Mouse (Mus musculus) lung, embryonic 16.5 days (tissue): ENCODE results near the gene Tmcc3. TPM values are rescaled to one million over a fixed set of nuclear protein-coding genes. Genes with fewer than 3 reads are reported as not detected.

ENCODE experiments used
- ATAC-seq: fragments of 200-750 bp; cut with Nextera tagmentation; 2 replicates; pipeline ENCODE4 v1.8.0; 2017; ENCODE audit warnings: low read depth, mild to moderate bottlenecking, moderate library complexity
- H3K27ac ChIP-seq: fragments of 300-500 bp; sonication (generic); 2 replicates; pipeline ENCODE4 v1.5.1; 2014; ENCODE audit warnings: mild to moderate bottlenecking, control low read depth, low read length
- H3K27me3 ChIP-seq: fragments of 300-500 bp; sonication (generic); 2 replicates; pipeline ENCODE4 v1.6.1; 2014; ENCODE audit warnings: low read depth, low read length, mixed read lengths; ENCODE audit not compliant: control insufficient read depth, insufficient read depth
- H3K36me3 ChIP-seq: fragments of 300-500 bp; sonication (generic); 2 replicates; pipeline ENCODE4 v1.6.1; 2014; ENCODE audit warnings: low read length; ENCODE audit not compliant: control insufficient read depth, insufficient read depth
- H3K4me1 ChIP-seq: fragments of 300-500 bp; sonication (generic); replicated peaks from 2 replicates; pipeline ENCODE4 v1.6.1; 2014; ENCODE audit warnings: low read length, mixed read lengths; ENCODE audit not compliant: control insufficient read depth, insufficient read depth
- H3K4me2 ChIP-seq: fragments of 300-500 bp; sonication (generic); 2 replicates; pipeline ENCODE4 v1.6.1; 2014; ENCODE audit warnings: low read depth, low read length, control low read depth
- H3K4me3 ChIP-seq: fragments of 300-500 bp; sonication (generic); 2 replicates; pipeline ENCODE4 v1.5.1; 2014; ENCODE audit warnings: mild to moderate bottlenecking, low read length, control low read depth
- H3K9ac ChIP-seq: fragments of 300-500 bp; sonication (generic); 2 replicates; pipeline ENCODE4 v1.6.1; 2014; ENCODE audit warnings: low read length, control low read depth
- H3K9me3 ChIP-seq: fragments of 300-500 bp; sonication (generic); 2 replicates; pipeline ENCODE4 v1.6.1; 2016; ENCODE audit warnings: low read length; ENCODE audit not compliant: control insufficient read depth
- WGBS: fragments of 180-500 bp; shearing (Covaris S2); extraction: QIAGEN DNeasy Blood & Tissue Kit; methylation state at CpG from one replicate; pipeline ENCODE4 v1.1.7; 2014; 5-methylcytosine and 5-hydroxymethylcytosine counted together
- polyA plus RNA-seq: library from polyadenylated mRNA; unstranded; fragments of >200 nt; fragmentation: Nextera tagmentation; extraction: Ambion mirVana; gene quantifications from 2 replicates; pipeline ENCODE4 v1.2.1, GENCODE M21; 2015

The Tmcc3 gene
- polyA plus RNA-seq, 1 experiment from 2014 or later = 7.4 TPM

- Histone ChIP-seq H3K4me2 (peak overlapping the region; percentile 71), H3K27me3 (no peaks in the 10 kb centered on the region), H3K9me3 (peaks cover 7% of the 10 kb centered on the region), H3K27ac (peak overlapping the region; percentile 69), H3K36me3 (0 out of 2 replicates have a peak, but pooled peaks cover 2% of the 10 kb centered on the region), H3K4me3 (peak overlapping the region; percentile 50), H3K9ac (peak overlapping the region; percentile 64), H3K4me1 (peaks cover 25% of the 10 kb centered on the region)
- ATAC-seq = peak; percentile 68
- 15% methylated on average over 21 of the region's 21 CpGs for whole genome bisulfite sequencing
Observed at GRCm38 (mm10) chr10:94545259-94546019, 233.7 kb downstream of the Tmcc3 start.

GRCm38 (mm10) chr10:94546617-94547016, 234.9 kb downstream of the Tmcc3 start:
- 67% methylated on average over 6 of the region's 6 CpGs for WGBS
- Histone ChIP-seq H3K9me3 (peaks cover 3% of the 10 kb centered on the region; the same call in 1 of the 2 replicates), H3K9ac (no peak overlapping the region), H3K27me3 (no peaks in the 10 kb centered on the region), H3K36me3 (no peaks in the 10 kb centered on the region), H3K27ac (no peak overlapping the region; the same call in 1 of the 2 replicates), H3K4me1 (peaks cover 36% of the 10 kb centered on the region), H3K4me3 (no peak overlapping the region), H3K4me2 (no peak overlapping the region)
- ATAC-seq = no peak

- 64% methylated on average over 4 of the region's 4 CpGs for WGBS
- no peak overlapping the region for H3K9ac ChIP-seq
- H3K4me2 ChIP-seq = no peak overlapping the region
- H3K9me3 ChIP-seq = no peaks in the 10 kb centered on the region
- H3K36me3 ChIP-seq = no peaks in the 10 kb centered on the region
- no peak overlapping the region for H3K4me3 ChIP-seq
- ATAC-seq = peak; percentile 31; the same call in 1 of the 2 replicates
- H3K27me3 ChIP-seq = no peaks in the 10 kb centered on the region
- peaks cover 36% of the 10 kb centered on the region for H3K4me1 ChIP-seq
- peak overlapping the region; percentile 59 for H3K27ac ChIP-seq
Observed at GRCm38 (mm10) chr10:94549511-94550232, 237.9 kb downstream of the Tmcc3 start.

- peak; percentile 46; the same call in 1 of the 2 replicates for ATAC-seq
- Histone ChIP-seq H3K9ac (0 out of 2 replicates have a peak overlapping the region, but pooled peaks have one; percentile 36), H3K27me3 (no peaks in the 10 kb centered on the region), H3K9me3 (no peaks in the 10 kb centered on the region), H3K36me3 (no peaks in the 10 kb centered on the region), H3K4me1 (peaks cover 29% of the 10 kb centered on the region), H3K4me3 (no peak overlapping the region), H3K27ac (peak overlapping the region; percentile 86), H3K4me2 (no peak overlapping the region)
- 46% methylated on average over 9 of the region's 9 CpGs for WGBS
Observed at GRCm38 (mm10) chr10:94550649-94551048, 238.9 kb downstream of the Tmcc3 start.

GRCm38 (mm10) chr10:94551065-94551464, 239.3 kb downstream of the Tmcc3 start:
- Histone ChIP-seq H3K9ac (peak overlapping the region; percentile 36; the same call in 1 of the 2 replicates), H3K4me3 (no peak overlapping the region), H3K27me3 (no peaks in the 10 kb centered on the region), H3K4me1 (peaks cover 24% of the 10 kb centered on the region), H3K4me2 (0 out of 2 replicates have a peak overlapping the region, but pooled peaks have one; percentile 16), H3K36me3 (no peaks in the 10 kb centered on the region), H3K27ac (peak overlapping the region; percentile 86), H3K9me3 (no peaks in the 10 kb centered on the region)
- 19% methylated on average over 2 of the region's 2 CpGs for WGBS
- ATAC-seq = peak; percentile 64; the same call in 1 of the 2 replicates

- Histone ChIP-seq H3K4me2 (0 out of 2 replicates have a peak overlapping the region, but pooled peaks have one; percentile 16), H3K27me3 (no peaks in the 10 kb centered on the region), H3K27ac (peak overlapping the region; percentile 77), H3K36me3 (no peaks in the 10 kb centered on the region), H3K4me3 (no peak overlapping the region), H3K9me3 (no peaks in the 10 kb centered on the region), H3K4me1 (peaks cover 23% of the 10 kb centered on the region), H3K9ac (no peak overlapping the region; the same call in 1 of the 2 replicates)
- 77% methylated on average over 6 of the region's 6 CpGs for WGBS
- ATAC-seq = 0 out of 2 replicates have a peak, but pooled peaks have one; percentile 12
Observed at GRCm38 (mm10) chr10:94551511-94551910, 239.8 kb downstream of the Tmcc3 start.

GRCm38 (mm10) chr10:94551924-94552523, 240.3 kb downstream of the Tmcc3 start:
- Histone ChIP-seq H3K4me1 (peaks cover 23% of the 10 kb centered on the region), H3K36me3 (no peaks in the 10 kb centered on the region), H3K27ac (no peak overlapping the region), H3K4me3 (no peak overlapping the region), H3K4me2 (no peak overlapping the region), H3K27me3 (no peaks in the 10 kb centered on the region), H3K9ac (no peak overlapping the region), H3K9me3 (no peaks in the 10 kb centered on the region)
- WGBS = 76% methylated on average over 7 of the region's 7 CpGs
- no peak for ATAC-seq

GRCm38 (mm10) chr10:94555394-94555793, 243.6 kb downstream of the Tmcc3 start:
- Histone ChIP-seq H3K27me3 (no peaks in the 10 kb centered on the region), H3K27ac (no peak overlapping the region), H3K4me3 (no peak overlapping the region), H3K9me3 (no peaks in the 10 kb centered on the region), H3K36me3 (no peaks in the 10 kb centered on the region), H3K4me2 (no peak overlapping the region), H3K4me1 (peaks cover 17% of the 10 kb centered on the region), H3K9ac (no peak overlapping the region)
- 55% methylated on average over 2 of the region's 2 CpGs for WGBS
- ATAC-seq = no peak
